Mouse (Mus musculus) limb, embryonic 14.5 days (tissue): ENCODE measurements at regions not wholly inside any gene's neighbourhood (a gene's known extent, or its start where the extent isn't known, plus 50 kb on each side); places are given as distances from the start of the nearest gene placed in this dataset.
"Not testable (repeated sequence)": the region's sequence is repeated elsewhere in the genome, so short reads cannot be mapped to it uniquely, and the experiment has no call there.

Experiments used
- ATAC-seq: fragments of 200-750 bp; cut with Nextera tagmentation; 2 replicates; pipeline ENCODE4 v1.8.0; 2017; ENCODE audit warnings: low read depth, moderate number of reproducible peaks, moderate TSS enrichment; ENCODE audit not compliant: low FRiP score
- DNase-seq: peaks from one replicate; pipeline ENCODE4 v3.0.0-alpha.2; 2015; ENCODE audit warnings: low spot score
- H3K27ac ChIP-seq: fragments of 300-500 bp; sonication (generic); replicated peaks from 2 replicates; pipeline ENCODE4 v1.5.1; 2014; ENCODE audit warnings: low read depth, mild to moderate bottlenecking, low read length, moderate library complexity, mixed read lengths
- H3K27me3 ChIP-seq: fragments of 300-500 bp; sonication (generic); 2 replicates; pipeline ENCODE4 v1.6.1; 2014; ENCODE audit warnings: low read length, mixed read lengths; ENCODE audit not compliant: control insufficient read depth, insufficient read depth
- H3K36me3 ChIP-seq: fragments of 300-500 bp; sonication (generic); 2 replicates; pipeline ENCODE4 v1.6.1; 2014; ENCODE audit warnings: mild to moderate bottlenecking, low read length, moderate library complexity, mixed read lengths; ENCODE audit not compliant: control insufficient read depth, insufficient read depth
- H3K4me1 ChIP-seq: fragments of 300-500 bp; sonication (generic); 2 replicates; pipeline ENCODE4 v1.6.1; 2014; ENCODE audit warnings: antibody characterized with exemption, low read length, mixed read lengths; ENCODE audit not compliant: control insufficient read depth, insufficient read depth
- H3K4me2 ChIP-seq: fragments of 300-500 bp; sonication (generic); replicated peaks from 2 replicates; pipeline ENCODE4 v1.6.1; 2014; ENCODE audit warnings: low read depth, mild to moderate bottlenecking, low read length, moderate library complexity; ENCODE audit not compliant: severe bottlenecking
- H3K4me3 ChIP-seq: fragments of 300-500 bp; sonication (generic); replicated peaks from 2 replicates; pipeline ENCODE4 v1.5.1; 2014; ENCODE audit warnings: low read length
- H3K9ac ChIP-seq: fragments of 300-500 bp; sonication (generic); 2 replicates; pipeline ENCODE4 v1.6.1; 2014; ENCODE audit warnings: mild to moderate bottlenecking, low read depth, low read length, moderate library complexity; ENCODE audit not compliant: severe bottlenecking
- H3K9me3 ChIP-seq: fragments of 300-500 bp; sonication (generic); 2 replicates; pipeline ENCODE4 v1.6.1; 2016; ENCODE audit warnings: low read length; ENCODE audit not compliant: control insufficient read depth
- POLR2A ChIP-seq: fragments of 200-500 bp; IDR thresholded peaks from 2 replicates; pipeline ENCODE4 v1.8.0; 2012; ENCODE audit warnings: inconsistent platforms, mild to moderate bottlenecking, moderate library complexity, borderline replicate concordance; ENCODE audit not compliant: insufficient read depth, insufficient read length; ENCODE audit errors: extremely low read depth
- WGBS: fragments of 180-500 bp; shearing (Covaris S2); extraction: QIAGEN DNeasy Blood & Tissue Kit; methylation state at CpG from one replicate; pipeline ENCODE4 v1.1.7; 2014; 5-methylcytosine and 5-hydroxymethylcytosine counted together

GRCm38 (mm10) chr1:47646681-47647080 lies 754.0 kb upstream of the Slc39a10 start:
- Histone ChIP-seq H3K4me2 (no peak overlapping the region), H3K36me3 (no peaks in the 10 kb centered on the region)

DNA sequence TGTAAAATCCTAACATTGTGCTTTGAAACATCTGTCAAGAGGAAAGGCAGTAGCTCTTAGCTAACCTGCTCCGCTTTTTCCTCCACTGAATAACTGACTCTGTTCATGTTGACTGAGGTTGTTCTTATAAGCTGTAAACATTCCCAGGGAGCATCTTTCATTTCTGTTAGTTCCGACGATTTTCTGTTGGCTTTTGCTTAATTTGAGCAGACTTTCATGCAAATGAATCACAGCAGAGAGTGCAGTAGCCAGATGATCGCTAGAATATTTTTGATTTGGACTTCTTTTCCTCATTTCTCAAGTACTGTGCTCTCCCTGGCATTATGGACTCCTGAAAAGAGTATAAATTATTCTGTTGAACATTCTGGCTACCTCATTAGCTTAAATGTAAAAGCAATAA lies 713.9 kb upstream of the Slc39a10 start:
- H3K9ac ChIP-seq: no peak overlapping the region
- H3K4me3 ChIP-seq: no peak overlapping the region
- H3K4me1 ChIP-seq: no peaks in the 10 kb centered on the region
- no peak for TF ChIP-seq POLR2A
- DNase-seq: no peak
- no peaks in the 10 kb centered on the region for H3K9me3 ChIP-seq
- H3K27ac ChIP-seq: no peak overlapping the region
- no peaks in the 10 kb centered on the region for H3K27me3 ChIP-seq
- ATAC-seq: no peak
- H3K36me3 ChIP-seq: no peaks in the 10 kb centered on the region
- H3K4me2 ChIP-seq: no peak overlapping the region
- 63% methylated on average over 4 of the region's 4 CpGs for WGBS

More at GRCm38 (mm10) chr1:47646681-47647080, 754.0 kb upstream of the Slc39a10 start:
- WGBS: 72% methylated on average over 4 of the region's 4 CpGs
- Histone ChIP-seq H3K9me3 (no peaks in the 10 kb centered on the region), H3K4me3 (no peak overlapping the region), H3K9ac (no peak overlapping the region), H3K27ac (no peak overlapping the region), H3K27me3 (no peaks in the 10 kb centered on the region), H3K4me1 (no peaks in the 10 kb centered on the region)
- DNase-seq: no peak
- no peak for ATAC-seq
- no peak for TF ChIP-seq POLR2A

DNA sequence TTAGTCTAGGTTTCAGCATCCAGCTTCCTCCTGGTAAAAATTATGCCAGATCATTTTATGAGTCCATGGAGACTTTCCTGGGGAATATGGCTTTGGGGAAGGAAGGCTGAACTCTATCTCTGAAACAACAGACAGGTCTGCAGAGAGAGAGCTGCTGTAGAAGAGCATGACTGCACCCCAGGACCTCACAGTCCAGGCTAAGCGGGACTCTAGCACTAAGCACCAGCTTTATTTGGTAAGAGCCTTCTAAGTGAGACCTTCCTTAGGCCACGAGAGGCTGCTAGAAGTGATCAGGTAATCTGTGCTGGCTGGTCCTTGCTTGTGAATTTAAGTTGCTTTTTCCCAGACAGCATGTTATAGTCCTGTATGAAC lies 711.3 kb upstream of the Slc39a10 start:
- Histone ChIP-seq H3K4me1 (no peaks in the 10 kb centered on the region), H3K27ac (no peak overlapping the region), H3K4me2 (no peak overlapping the region), H3K4me3 (no peak overlapping the region), H3K9me3 (no peaks in the 10 kb centered on the region), H3K9ac (no peak overlapping the region), H3K36me3 (no peaks in the 10 kb centered on the region), H3K27me3 (no peaks in the 10 kb centered on the region)
- ATAC-seq (no peak), DNase-seq (no peak)
- no peak for TF ChIP-seq POLR2A
- 35% methylated on average over 2 of the region's 2 CpGs for WGBS

DNA sequence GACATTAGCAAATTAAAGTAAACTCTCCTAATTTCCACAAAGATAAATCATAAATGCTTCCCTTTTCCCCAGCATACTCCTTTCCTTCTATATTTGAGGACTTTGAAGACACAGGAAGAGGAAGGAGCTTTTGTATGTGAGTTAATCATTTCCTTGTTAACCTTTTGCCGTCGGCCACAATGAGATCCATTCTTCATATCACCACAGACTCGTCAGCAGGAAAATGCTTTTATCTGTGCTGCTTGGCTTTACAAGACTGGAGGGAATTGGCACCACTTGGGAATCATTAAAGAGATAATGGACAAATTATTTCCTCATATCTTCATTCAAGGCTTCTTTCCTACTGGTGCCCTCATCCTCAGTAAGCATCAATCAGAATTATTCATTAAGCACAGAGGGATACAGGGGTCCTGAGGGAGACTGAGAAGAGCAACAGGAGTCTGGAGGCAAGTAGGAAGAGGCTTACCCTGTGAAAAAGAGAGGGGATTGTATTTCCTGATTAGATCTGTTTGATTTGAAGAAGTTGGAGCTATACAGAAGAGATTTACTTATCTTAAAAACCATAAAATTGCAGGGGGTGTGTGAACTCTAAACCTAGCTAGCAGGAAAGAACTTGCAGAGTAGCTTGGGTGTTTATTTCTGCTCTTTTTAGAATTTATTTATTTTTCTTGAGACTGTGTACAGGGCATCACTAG lies 710.8 kb upstream of the Slc39a10 start:
- H3K9me3 ChIP-seq: no peaks in the 10 kb centered on the region
- no peak for ATAC-seq
- WGBS: 24% methylated on average over 3 of the region's 3 CpGs
- no peak for TF ChIP-seq POLR2A
- no peaks in the 10 kb centered on the region for H3K36me3 ChIP-seq
- no peaks in the 10 kb centered on the region for H3K4me1 ChIP-seq
- H3K9ac ChIP-seq: no peak overlapping the region
- H3K27me3 ChIP-seq: no peaks in the 10 kb centered on the region
- H3K27ac ChIP-seq: no peak overlapping the region
- no peak overlapping the region for H3K4me2 ChIP-seq
- no peak overlapping the region for H3K4me3 ChIP-seq
- DNase-seq: no peak

GRCm38 (mm10) chr1:47593641-47594040 lies 701.0 kb upstream of the Slc39a10 start:
- not testable (repeated sequence) for ATAC-seq, H3K36me3 ChIP-seq, H3K27ac ChIP-seq, H3K9ac ChIP-seq, H3K4me3 ChIP-seq, H3K27me3 ChIP-seq, H3K9me3 ChIP-seq, DNase-seq, H3K4me1 ChIP-seq, H3K4me2 ChIP-seq
- WGBS: no CpG with 5 or more reads among the region's 4 CpGs

GRCm38 (mm10) chr1:47545606-47546005 lies 653.0 kb upstream of the Slc39a10 start:
- ATAC-seq (no peak), DNase-seq (no peak)
- Histone ChIP-seq H3K4me3 (no peak overlapping the region), H3K4me1 (no peaks in the 10 kb centered on the region), H3K9ac (no peak overlapping the region), H3K27ac (no peak overlapping the region), H3K9me3 (no peaks in the 10 kb centered on the region), H3K27me3 (no peaks in the 10 kb centered on the region), H3K36me3 (no peaks in the 10 kb centered on the region), H3K4me2 (no peak overlapping the region)
- TF ChIP-seq POLR2A: no peak
- 64% methylated on average over 1 of the region's 1 CpGs for WGBS
